Mouse (Mus musculus): ENCODE data around the gene Prkaa2.

The Prkaa2 gene

GRCm38 (mm10) chr4:105109199-105109989 is at the start of gene Prkaa2:
TSS of gene Prkaa2 (minus strand) at chr4:105109890.
- peak; percentile 73 to 78 for DNase-seq (ENCODE audit: low spot score in 2 of 2)

- no peak for DNase-seq (ENCODE audit: low spot score in 2 of 2)
These were observed 49.8 kb upstream of the Prkaa2 start for GRCm38 (mm10) chr4:105159531-105159870.

GRCm38 (mm10) chr4:105158651-105159530 is 49.2 kb upstream of the Prkaa2 start:
- peak in 1 of 2 experiments; percentile 18 for DNase-seq (ENCODE audit: low spot score in 2 of 2)

DNA sequence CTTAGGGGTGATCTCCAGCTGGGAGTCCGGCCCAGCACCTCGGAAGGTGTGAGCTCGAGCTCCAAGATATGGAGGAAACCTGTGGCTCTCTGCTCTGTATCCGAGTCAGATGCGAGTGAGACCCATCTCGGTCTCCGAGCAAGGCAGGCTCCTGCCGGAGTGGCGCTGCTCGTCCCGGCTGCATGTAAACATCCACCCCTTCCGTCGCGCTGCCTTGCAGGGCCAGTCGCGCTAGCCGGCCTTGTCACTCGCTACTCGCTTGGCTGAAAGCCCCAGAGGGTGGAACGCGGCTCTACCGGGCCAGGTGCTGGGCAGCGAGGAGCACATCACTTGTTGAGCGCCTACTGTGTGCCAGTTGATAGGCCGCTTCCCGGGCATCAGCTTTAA is 48.5 kb upstream of the Prkaa2 start:
- peak; percentile 73 to 75 for DNase-seq (ENCODE audit: low spot score in 2 of 2)

- DNase-seq (ENCODE audit: low spot score in 2 of 2) = peak; percentile 84 to 91
These were observed 47.8 kb upstream of the Prkaa2 start, which contains the start of gene Plpp3 for GRCm38 (mm10) chr4:105157276-105158168. TSS of gene Plpp3 (plus strand) at chr4:105157347.

GRCm38 (mm10) chr4:105156955-105157275 is 47.2 kb upstream of the Prkaa2 start:
- no peak for DNase-seq (ENCODE audit: low spot score in 2 of 2)

GRCm38 (mm10) chr4:105156281-105156680 is 46.6 kb upstream of the Prkaa2 start:
- no peak for DNase-seq (ENCODE audit: low spot score in 2 of 2)

DNA sequence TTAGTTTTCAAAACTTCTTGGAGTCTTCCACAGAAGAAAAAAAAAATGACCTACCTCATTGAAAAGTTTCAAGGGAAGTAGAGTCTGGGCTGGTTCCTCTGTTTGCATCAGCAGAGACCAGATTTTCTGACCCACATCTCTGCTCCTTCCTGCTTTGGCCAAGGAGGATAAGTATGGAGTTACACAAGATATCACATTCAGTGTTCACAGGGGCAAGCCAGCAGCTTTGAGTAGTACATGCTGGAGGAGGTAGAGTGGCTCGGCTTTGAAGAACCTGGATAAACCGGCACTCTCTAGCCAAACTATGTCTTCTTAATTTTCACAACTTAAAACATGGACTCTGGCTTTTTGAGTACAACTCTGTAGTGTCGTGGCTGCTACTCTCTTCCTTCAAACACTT is 43.5 kb upstream of the Prkaa2 start:
- no peak for DNase-seq (ENCODE audit: low spot score in 2 of 2)

- peak; percentile 69 to 79 for DNase-seq (ENCODE audit: low spot score in 2 of 2)
These were observed 42.4 kb upstream of the Prkaa2 start for GRCm38 (mm10) chr4:105151911-105152690.

DNA sequence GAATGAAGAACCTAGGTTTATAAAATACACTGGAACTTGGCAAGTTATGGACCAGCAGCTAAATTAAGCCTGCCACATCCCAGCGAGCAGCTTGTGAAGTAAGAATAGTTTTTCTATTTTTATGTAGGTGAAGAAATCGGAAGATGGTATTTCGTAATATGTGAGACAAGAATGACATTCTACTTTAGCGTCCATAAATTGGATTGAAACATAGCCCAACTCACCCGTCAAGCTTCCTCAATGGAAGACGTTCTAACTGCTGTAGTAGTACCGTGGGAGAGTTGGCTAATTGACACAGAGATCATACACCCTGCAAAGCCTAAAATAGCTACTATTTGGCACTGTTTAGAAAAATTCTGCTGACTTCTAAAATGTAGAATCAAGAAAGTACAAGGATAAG is 39.8 kb upstream of the Prkaa2 start:
- DNase-seq (ENCODE audit: low spot score in 2 of 2) = no peak

- DNase-seq (ENCODE audit: low spot score in 2 of 2) = no peak
These were observed 23.8 kb upstream of the Prkaa2 start for GRCm38 (mm10) chr4:105133350-105134050.

- no peak for DNase-seq (ENCODE audit: low spot score in 2 of 2)
These were observed 22.1 kb upstream of the Prkaa2 start for GRCm38 (mm10) chr4:105131756-105132314.

DNA sequence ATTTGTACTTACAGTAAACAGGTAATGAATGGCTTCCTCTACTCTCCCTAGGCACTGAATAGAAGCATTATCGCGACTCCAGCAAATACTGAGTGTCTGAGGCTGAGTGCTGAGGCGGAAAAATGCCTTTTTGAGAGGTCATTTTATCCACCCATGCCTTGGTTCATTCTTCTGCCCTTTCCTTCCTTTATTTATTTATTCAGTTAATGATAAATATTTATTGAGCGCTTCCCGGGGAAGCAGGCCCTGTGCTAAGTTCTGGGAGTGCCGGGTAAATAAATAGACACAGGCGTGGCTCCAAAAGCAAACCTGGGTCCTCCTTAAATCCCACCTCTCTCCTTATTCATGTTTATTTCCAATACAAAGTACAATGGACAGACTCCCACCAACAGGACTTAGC is 19.5 kb upstream of the Prkaa2 start:
- DNase-seq (ENCODE audit: low spot score in 2 of 2) = no peak

DNA sequence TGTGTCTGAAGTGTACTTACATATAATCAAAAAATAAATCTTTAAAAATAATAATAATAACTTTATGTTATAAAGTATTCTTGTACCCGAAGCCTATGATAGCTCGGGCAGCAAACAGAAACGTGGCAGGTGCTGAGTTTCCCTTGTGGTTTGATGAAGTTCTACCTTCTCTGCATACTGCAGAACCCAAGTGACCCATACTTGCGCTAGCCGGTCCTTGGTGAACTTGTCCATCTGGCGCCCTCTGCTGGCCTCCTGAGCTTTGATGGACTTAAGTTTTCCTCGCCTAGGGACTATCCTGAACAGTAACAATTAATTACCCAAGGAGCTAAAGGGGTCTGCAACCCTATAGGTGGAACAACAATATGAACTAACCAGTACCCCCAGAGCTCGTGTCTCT is 12.7 kb upstream of the Prkaa2 start:
- peak; percentile 48 to 67 for DNase-seq (ENCODE audit: low spot score in 2 of 2)

- no peak for DNase-seq (ENCODE audit: low spot score in 2 of 2)
These were observed 11.4 kb upstream of the Prkaa2 start for GRCm38 (mm10) chr4:105121081-105121480.

GRCm38 (mm10) chr4:105113468-105113867 is 3.8 kb upstream of the Prkaa2 start:
- DNase-seq (ENCODE audit: low spot score in 2 of 2) = no peak

- DNase-seq (ENCODE audit: low spot score in 2 of 2) = no peak
These were observed 3.4 kb upstream of the Prkaa2 start for GRCm38 (mm10) chr4:105113042-105113441.

DNA sequence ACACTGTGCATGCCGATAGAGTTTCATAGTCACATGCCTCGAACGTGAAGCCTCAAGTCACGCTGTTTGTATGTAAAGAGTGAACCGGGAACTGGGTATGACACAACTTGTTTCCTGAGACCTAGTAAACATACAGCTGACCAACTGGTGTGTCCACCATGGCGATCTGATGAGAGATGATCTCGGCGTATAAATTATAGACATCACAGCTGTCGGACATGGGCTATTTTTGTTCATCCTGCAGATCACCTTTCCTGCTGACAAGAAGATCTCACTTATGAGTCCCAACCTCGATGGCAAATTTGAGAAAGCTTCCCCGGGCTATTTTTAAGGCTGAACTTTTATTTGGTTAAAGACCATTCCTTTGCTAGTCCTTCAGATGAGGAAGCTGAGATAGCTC is 2.1 kb upstream of the Prkaa2 start:
- no peak for DNase-seq (ENCODE audit: low spot score in 2 of 2)

DNA sequence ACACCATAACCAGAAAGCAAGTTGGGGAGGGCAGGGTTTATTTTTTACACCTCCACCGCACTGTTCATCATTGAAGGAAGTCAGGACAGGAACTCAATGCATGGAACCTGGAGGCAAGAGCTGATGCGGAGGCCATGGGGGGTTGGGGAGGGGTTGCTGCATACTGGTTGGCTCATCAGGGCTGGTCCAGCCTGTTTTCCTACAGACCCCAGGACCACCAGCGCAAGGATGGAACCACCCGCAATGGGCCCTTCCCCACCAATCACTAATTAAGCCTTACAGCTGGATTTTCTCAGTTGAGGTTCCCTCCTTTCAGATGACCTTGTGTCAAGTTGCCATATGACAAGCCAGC is 970 bp upstream of the Prkaa2 start:
- DNase-seq (ENCODE audit: low spot score in 2 of 2) = no peak

DNA sequence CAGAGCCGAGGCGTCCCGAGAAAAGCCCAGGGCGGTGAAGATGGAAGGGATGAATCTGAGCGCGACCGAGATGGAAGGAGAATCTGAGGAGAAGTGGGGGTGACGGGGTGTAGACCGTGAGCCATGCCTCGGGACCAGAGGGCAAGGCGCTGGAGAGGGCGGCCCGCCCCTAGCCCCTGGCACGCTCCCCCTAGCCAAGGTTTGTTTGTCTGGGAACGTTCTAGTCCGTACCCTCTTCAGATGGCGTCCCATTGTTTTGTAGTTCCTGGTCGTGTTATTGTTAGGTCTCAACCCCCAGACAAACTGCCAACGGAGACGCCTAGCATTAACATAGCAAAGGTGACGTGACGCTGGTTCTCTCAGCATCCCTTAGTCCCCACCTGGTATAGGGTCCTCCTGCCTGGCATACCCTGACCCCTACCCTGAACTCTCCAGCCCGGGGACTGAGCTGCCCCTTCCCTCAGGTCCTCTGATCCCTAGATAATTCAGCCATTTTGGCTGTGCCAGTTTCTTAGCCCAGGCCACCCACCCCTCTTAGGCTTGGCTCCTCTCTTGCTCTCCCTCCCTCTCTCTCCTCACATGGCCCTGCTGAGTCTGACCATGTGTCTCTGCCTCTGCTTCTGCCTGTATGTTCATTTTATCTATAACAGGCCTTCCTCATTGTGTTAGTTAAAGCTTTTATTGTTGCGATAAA is 447 bp upstream of the Prkaa2 start:
- no peak for DNase-seq (ENCODE audit: low spot score in 2 of 2)
